Mouse (Mus musculus): ENCODE measurements at regions not wholly inside any gene's neighbourhood (a gene's known extent, or its start where the extent isn't known, plus 50 kb on each side); places are given as distances from the start of the nearest gene placed in this dataset.

DNA sequence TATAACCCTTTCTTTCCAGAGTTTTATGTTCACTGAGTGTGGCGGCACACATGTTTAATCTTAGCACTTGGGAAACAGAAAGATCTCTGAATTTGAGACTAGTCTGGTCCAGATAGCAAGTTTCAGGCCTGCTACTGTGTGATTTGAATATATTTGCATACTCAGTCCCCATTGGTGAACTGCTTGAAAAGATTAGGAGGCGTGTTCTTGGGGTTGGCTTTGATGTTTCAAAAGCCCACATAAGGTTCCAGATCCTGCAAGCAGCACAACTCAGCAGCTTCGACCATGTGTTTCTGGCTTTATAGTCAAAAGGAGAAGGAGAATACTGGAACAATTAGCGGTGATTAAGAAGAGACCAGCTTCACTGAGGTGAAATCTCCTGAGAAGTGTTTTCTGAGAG, 102.3 kb upstream of the Sipa1l1 start:
- TF ChIP-seq CTCF (IDR thresholded peaks at IDR 0.05; ENCODE audit: low read depth) = no peak
- TF ChIP-seq EP300 (IDR thresholded peaks at IDR 0.05; ENCODE audit: low read depth) = no peak
